Mouse (Mus musculus) liver, adult (tissue): ENCODE results near the gene Trpc4ap.

Experiments
- GATA4 ChIP-seq: IDR thresholded peaks from 2 replicates; pipeline ENCODE4 v1.6.1; 2014; ENCODE audit warnings: mild to moderate bottlenecking, low read length; ENCODE audit not compliant: insufficient replicate concordance

Trpc4ap gene

DNA sequence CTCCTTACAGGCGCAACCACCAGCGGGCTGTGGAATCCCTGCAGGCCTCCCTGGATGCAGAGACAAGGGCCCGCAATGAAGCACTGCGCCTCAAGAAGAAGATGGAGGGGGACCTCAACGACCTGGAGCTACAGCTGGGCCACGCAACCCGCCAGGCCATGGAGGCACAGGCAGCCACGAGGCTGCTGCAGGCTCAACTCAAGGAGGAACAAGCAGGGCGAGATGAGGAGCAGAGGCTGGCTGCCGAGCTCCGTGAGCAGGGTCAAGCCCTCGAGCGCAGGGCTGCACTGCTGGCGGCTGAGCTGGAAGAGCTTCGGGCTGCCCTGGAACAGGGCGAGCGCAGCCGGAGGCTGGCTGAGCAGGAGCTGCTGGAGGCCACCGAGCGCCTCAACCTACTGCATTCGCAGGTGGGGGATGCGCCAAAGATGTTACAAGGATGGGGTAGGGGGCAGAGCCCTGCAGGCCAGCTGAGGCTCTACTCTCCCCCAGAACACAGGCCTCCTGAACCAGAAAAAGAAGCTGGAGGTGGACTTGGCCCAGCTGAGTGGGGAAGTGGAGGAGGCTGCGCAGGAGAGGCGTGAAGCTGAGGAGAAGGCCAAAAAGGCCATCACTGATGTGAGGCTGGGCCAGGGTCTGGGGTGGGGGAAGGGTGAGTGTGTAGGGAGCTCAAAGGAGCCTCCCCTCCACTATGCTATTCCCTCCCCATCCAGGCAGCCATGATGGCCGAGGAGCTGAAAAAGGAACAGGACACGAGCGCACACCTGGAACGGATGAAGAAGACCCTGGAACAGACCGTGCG is 59.8 kb downstream of the Trpc4ap start:
- no peak for TF ChIP-seq GATA4

DNA sequence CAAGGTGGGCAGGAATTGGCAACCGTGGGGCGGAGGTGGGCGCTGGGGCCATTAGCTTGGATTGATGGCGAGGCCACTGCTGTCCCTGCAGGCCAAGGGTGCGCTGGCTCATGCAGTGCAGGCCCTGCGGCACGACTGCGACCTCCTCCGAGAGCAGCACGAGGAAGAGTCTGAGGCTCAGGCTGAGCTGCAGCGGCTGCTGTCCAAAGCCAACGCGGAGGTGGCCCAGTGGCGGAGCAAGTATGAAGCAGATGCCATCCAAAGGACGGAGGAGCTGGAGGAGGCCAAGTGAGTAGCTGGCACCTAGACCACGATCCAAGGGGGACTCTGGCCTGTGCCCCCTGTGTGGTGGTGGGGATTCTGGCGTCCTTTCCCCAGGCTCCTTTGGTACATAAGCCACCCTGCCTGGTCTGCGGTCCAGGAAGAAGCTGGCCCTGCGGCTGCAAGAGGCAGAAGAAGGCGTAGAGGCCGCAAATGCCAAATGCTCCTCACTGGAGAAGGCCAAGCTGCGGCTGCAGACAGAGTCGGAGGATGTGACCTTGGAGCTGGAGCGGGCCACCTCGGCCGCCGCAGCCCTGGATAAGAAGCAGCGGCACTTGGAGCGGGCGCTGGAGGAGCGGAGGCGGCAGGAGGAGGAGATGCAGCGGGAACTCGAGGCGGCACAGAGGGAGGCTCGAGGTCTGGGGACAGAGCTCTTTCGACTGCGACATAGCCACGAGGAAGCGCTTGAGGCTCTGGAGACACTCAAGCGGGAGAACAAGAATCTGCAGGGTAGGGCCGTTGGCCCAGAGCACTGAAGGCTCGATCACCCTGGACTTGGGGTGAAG is 61.4 kb downstream of the Trpc4ap start:
- TF ChIP-seq GATA4: no peak

DNA sequence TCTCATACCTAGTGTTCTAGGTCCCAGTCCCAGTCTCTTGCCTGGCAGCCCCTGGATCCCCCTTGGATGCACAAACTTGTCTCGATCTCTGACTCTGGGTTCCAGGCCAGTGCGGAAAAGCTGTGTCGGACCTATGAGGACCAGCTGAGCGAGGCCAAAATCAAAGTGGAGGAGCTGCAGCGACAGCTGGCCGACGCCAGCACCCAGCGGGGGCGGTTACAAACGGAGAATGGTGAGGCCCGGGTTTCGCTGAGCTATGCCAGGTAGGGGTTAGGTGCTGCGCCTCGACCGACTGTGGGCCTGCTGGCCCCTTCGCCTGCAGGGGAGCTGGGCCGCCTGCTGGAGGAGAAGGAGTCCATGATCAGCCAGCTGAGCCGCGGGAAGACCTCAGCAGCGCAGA is 62.0 kb downstream of the Trpc4ap start:
- TF ChIP-seq GATA4: no peak

DNA sequence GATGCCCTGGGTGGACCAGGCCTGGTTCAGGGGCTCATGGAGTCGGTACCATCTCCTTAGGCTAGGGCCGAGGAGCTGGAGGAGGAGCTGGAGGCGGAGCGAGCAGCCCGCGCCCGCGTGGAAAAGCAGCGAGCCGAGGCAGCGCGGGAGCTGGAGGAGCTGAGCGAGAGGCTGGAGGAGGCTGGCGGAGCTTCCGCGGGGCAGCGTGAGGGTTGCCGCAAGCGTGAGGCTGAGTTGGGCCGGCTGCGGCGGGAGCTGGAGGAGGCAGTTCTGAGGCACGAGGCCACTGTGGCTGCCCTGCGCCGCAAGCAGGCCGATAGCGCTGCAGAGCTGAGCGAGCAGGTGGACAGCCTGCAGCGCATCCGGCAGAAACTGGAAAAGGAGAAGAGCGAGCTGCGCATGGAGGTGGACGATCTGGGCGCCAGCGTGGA is 62.9 kb downstream of the Trpc4ap start:
- no peak for TF ChIP-seq GATA4

DNA sequence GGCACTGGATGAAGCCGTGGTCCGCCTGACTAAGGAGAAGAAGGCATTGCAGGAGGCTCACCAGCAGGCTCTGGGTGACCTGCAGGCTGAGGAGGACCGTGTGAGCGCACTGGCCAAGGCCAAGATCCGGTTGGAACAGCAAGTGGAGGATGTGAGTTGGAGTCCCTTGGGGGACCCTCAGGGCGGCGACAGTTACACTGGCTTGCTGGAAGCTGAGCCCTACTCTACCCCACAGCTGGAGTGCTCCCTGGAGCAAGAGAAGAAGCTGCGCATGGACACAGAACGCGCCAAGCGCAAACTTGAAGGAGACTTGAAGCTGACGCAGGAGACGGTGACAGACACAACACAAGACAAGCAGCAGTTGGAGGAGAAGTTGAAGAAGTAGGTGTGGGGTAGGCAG is 63.7 kb downstream of the Trpc4ap start:
- no peak for TF ChIP-seq GATA4

DNA sequence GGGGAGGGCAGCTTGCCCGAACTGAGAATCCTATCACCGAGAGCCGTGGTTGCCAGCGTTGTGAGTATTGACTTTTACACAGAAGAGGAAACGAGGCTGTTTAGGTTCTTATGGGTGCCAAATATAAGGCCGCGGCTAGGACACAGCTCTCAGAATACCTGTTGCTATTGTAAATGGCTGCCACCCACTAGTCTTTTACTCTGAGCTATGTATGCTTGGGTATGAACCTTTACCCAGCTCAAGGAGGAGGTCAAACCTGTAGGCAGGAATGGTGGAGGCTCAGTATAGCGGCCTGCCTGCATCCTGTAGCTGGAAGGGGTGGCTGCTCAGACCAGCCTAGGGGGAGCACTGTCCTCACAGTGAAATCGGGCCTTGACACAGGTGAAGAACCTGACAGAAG is 64.1 kb downstream of the Trpc4ap start:
- TF ChIP-seq GATA4: no peak

DNA sequence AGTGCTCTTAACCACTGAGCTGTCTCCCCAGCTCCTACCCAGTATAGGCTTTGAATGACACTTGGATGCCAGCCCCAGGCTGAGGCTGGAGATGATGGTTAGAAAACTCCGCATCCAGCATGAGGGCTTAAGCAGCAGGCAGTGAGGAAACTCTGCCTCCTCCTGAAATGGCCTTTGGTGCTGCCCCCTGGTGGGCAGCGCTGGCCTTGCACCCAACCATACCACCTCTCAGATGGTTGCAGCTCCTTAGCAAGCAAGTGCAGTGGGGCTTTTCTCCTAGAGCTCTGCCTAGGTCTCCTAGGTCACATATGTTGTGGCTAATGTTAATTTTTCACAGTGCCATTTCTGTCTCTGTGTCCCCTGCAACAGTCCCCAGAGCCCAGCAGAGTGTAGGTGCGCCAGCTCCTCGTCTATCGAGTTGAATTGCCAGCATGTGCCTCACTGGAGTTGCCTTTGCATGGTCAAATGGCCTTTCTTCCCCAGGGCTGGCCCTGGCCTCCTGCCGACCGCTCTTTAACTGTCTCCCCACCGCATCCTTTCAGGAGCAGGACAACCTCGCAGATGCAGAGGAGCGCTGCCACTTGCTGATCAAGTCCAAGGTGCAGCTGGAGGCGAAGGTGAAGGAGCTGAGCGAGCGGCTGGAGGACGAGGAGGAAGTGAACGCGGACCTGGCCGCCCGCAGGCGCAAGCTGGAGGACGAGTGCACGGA is 65.0 kb downstream of the Trpc4ap start:
- no peak for TF ChIP-seq GATA4

DNA sequence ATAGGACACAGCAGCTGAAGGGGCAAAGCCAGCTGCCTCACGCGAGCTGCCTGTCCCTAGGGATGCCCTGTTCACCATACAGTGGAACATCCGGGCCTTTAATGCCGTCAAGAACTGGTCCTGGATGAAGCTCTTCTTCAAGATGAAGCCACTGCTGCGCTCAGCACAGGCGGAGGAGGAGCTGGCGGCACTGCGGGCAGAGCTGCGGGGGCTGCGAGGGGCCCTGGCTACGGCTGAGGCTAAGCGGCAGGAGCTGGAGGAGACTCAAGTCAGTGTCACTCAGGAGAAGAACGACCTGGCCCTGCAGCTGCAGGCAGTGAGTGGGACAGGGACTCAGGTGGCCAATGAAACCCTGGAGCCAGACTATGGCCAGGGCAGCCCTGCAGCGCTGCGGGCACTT is 65.9 kb downstream of the Trpc4ap start:
- TF ChIP-seq GATA4: no peak

DNA sequence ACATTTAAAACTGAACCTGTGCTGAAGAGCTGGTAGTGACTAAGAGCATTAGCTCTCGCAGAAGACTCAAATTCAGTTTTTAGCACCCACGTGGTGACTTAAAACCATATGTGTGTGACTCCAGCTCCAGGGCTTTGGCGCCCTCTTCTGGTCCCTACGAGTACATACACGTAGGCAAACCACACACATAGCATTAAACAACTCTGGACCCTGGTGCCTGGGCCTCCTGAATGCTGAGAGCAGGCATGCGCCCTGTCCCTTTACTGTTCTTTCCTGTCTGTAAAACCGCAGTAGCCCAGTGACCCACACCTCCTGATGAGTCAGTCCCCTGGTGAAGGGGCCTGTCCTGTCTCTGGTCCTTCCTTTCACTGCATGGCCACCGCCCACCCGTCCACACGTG is 67.5 kb downstream of the Trpc4ap start:
- TF ChIP-seq GATA4: no peak

DNA sequence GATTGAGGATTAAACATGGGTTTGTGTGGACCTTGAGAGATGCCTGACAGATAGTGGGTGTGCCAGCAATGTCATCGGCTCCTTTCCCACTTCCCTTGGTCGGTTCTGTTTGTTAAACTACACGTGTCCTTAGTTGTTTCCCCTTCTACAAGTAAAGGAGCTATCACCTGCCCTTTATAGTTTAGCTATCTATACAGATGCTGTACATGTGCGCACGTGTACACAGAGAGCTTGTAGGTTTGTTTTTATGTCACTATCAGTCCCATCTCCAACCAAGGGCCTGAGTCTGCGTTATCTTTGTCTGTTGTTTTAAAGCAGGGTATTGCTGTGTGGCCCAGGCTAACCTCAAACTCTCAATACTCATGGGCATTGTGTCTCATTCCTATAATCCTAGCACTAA is 68.2 kb downstream of the Trpc4ap start:
- TF ChIP-seq GATA4: no peak

DNA sequence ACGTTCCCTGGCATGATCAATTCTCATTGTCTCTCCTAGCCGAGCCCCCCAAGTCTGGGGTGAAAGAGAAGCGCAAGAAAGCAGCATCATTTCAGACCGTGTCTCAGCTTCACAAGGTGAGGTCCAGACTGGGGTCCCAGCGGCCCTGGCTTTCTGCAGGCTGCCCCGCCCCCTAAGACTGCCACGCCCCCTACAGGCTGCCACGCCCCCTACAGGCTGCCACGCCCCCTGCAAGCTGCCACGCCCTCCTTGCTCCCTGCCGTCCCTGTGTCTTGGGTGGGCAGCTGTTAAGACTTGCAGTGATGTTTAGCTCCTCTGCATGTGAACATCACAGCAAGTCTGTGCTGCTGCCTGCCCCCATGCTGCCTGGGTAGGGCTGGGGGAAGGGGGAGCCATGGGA is 69.6 kb downstream of the Trpc4ap start:
- TF ChIP-seq GATA4: no peak

DNA sequence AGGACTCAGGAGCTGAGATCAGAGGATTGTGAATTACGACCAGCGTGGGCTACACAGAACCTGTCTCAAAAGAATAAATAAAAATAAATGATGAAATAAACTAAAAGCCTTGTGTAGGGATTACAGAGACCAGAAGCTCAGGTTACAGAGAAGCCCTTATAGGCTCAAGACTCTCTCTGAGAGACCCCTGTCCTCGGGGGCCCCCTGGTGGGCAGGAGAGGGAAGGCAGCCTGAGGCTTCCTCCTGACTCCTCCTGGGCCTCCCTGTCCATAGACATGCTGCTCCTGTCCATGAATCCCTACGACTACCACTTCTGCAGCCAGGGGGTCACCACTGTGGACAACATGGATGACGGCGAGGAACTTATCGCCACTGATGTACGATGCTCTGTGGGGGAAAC is 72.4 kb downstream of the Trpc4ap start:
- TF ChIP-seq GATA4: no peak

DNA sequence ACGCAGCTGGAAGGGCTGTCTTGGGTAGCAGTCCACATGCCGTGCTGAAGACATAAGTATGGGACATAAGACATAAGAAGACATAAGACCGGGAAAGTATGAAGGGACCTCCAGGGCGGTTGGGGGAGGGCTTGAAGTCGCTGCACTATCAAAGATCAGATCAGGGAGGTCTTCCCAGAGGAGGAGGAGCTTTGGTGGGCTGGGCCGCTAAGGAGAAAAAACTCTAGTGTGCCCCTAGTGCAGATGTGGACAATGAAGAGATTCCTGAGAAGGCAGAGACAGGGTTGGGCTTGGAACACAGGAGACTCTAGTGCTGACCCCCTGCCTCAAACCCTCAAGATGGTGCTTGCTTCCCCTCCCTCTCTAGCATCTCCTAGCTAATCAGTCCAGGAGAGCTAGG is 75.2 kb downstream of the Trpc4ap start:
- no peak for TF ChIP-seq GATA4

DNA sequence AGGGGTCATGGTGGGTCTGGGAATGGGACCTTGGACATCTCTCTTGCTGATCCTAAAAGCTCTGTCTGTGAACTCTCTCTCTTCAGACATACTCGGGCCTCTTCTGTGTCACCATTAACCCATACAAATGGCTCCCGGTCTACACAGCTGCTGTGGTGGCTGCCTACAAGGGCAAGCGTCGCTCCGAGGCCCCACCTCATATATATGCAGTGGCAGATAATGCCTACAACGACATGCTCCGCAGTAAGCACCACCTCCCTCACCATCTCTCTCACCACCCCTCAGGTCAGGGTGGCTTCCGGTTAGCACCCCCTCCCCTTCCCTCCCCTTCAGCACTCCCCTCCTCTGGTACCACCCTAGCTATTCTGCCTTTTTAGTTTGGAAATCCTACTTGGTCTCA is 78.2 kb downstream of the Trpc4ap start:
- TF ChIP-seq GATA4: no peak

DNA sequence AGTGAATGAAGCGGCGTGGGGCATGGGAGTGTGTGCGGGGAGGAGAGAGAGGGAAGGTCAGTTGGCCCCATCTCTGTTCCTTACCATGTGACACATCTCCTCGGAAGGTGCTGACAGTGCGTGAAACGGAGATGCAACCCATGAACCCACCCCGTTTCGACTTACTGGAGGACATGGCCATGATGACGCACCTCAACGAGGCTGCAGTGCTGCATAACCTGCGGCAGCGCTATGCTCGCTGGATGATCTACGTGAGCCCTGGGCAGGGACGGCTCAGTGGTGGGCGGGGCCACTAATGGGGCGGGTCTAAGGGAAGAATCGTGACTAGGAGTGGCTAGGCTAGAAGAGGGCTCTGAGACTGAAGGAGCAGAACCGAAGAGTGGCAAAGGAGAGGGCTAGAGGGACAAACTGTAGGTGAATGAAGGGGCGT is 78.8 kb downstream of the Trpc4ap start:
- TF ChIP-seq GATA4: no peak
